Comparison of ENCODE assay signal across 9 mouse cellular contexts in the genomic region with DNA sequence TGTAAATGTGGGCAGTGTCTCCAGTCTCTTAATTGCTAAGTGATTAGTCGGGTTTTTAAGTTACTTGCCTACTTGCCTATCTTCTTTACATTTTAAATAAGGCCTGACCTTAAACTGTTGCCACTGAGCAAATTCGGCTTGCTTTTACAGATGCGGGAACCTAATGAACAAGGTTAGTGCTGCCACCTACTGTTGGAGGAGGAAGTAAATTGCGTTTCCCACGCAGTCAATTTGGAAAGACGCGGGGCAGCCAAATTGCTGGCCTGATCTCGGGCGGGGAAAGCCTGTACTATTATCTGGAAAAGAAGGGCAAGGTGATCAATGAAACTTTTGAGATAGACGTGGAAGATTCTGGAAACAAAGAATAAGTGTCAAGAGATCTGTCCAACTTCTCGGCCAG.
DNase-seq lines count a peak whose midpoint lies in the region; ATAC-seq and TF ChIP-seq lines count a peak whose summit lies in the region.
"Had no signal": no experiment of that assay in that cellular context is flagged by ENCODE, and none has a peak within 500 bp of the region (broad histone marks: within the 10 kb centered on the region; RNA-seq: fewer than 3 reads in every experiment).

No protein-coding gene starts in this region.

- no peak for ATAC-seq in forebrain, embryonic 15.5 days (replicated peaks)
- no peak for ATAC-seq in liver, postnatal 0 days

- WGBS in forebrain, embryonic 10.5 days = 15% methylated on average over 11 of the region's 11 CpGs
- 8% methylated on average over 11 of the region's 11 CpGs for WGBS in forebrain, embryonic 15.5 days
- WGBS in liver, postnatal 0 days (ENCODE audit: insufficient replicate concordance) = 8% methylated on average over 11 of the region's 11 CpGs

- DNase-seq in forebrain, embryonic 10.5 days (ENCODE audit: extremely low spot score, low spot score) = peak; percentile 51
- DNase-seq in 416B (ENCODE audit: low read depth) = peak; percentile 81
- peak; percentile 68 for DNase-seq in adrenal gland, postnatal 14 days
- peak; percentile 76 for DNase-seq in forelimb bud, embryonic 11.5 days (ENCODE audit: low read depth, low spot score)
- peak; percentile 17 to 45 for DNase-seq in kidney, adult 8-10 months
- peak; percentile 41 for DNase-seq in liver, postnatal 0 days
- peak; percentile 46 for DNase-seq in right cerebral cortex, postnatal 4 days
- DNase-seq: liver, embryonic 13.5 days had no signal

- no peak overlapping the region for H3K27ac ChIP-seq in forebrain, embryonic 10.5 days
- H3K27ac ChIP-seq in forebrain, embryonic 15.5 days (replicated peaks) = no peak overlapping the region
- no peak overlapping the region for H3K27ac ChIP-seq in liver, postnatal 0 days (ENCODE audit: low read depth)
- H3K27ac ChIP-seq: liver, embryonic 13.5 days had no signal

- peaks cover 6% of the 10 kb centered on the region; the same call in 1 of the 2 replicates for H3K9me3 ChIP-seq in forebrain, embryonic 10.5 days
- no peaks in the 10 kb centered on the region for H3K9me3 ChIP-seq in forebrain, embryonic 15.5 days
- peaks cover 2% of the 10 kb centered on the region; the same call in 1 of the 2 replicates for H3K9me3 ChIP-seq in liver, postnatal 0 days (ENCODE audit: low read length)
- H3K9me3 ChIP-seq: liver, embryonic 13.5 days had no signal

- H3K27me3 ChIP-seq in forebrain, embryonic 10.5 days (ENCODE audit: poor library complexity, severe bottlenecking) = no peaks in the 10 kb centered on the region
- no peaks in the 10 kb centered on the region for H3K27me3 ChIP-seq in forebrain, embryonic 15.5 days
- no peaks in the 10 kb centered on the region for H3K27me3 ChIP-seq in liver, postnatal 0 days (ENCODE audit: insufficient read depth, low read length)
- H3K27me3 ChIP-seq: liver, embryonic 13.5 days had no signal

- peak; percentile 80 for TF ChIP-seq CTCF in liver, postnatal 0 days (IDR thresholded peaks at IDR 0.05; ENCODE audit: low read depth)

- no peak overlapping the region for H3K9ac ChIP-seq in forebrain, embryonic 15.5 days (replicated peaks)
- no peak overlapping the region for H3K9ac ChIP-seq in liver, postnatal 0 days (replicated peaks)
- H3K9ac ChIP-seq: liver, embryonic 13.5 days had no signal

- no peak for TF ChIP-seq EP300 in liver, postnatal 0 days (IDR thresholded peaks at IDR 0.05; ENCODE audit: low read depth)

- no peak overlapping the region for H3K4me2 ChIP-seq in forebrain, embryonic 15.5 days (replicated peaks)
- H3K4me2 ChIP-seq in liver, postnatal 0 days (ENCODE audit: low read depth, low read length) = no peak overlapping the region
- H3K4me2 ChIP-seq: liver, embryonic 13.5 days had no signal

- H3K4me3 ChIP-seq in forebrain, embryonic 10.5 days = no peak overlapping the region
- H3K4me3 ChIP-seq in forebrain, embryonic 15.5 days = no peak overlapping the region
- H3K4me3 ChIP-seq in liver, postnatal 0 days (ENCODE audit: low read depth, low read length) = no peak overlapping the region
- H3K4me3 ChIP-seq: liver, embryonic 13.5 days had no signal

- H3K36me3 ChIP-seq in forebrain, embryonic 10.5 days (replicated peaks) = no peaks in the 10 kb centered on the region
- H3K36me3 ChIP-seq in forebrain, embryonic 15.5 days = no peaks in the 10 kb centered on the region
- H3K36me3 ChIP-seq in liver, postnatal 0 days (replicated peaks; ENCODE audit: insufficient read depth, low read length) = no peaks in the 10 kb centered on the region
- H3K36me3 ChIP-seq: liver, embryonic 13.5 days had no signal

- no peaks in the 10 kb centered on the region for H3K4me1 ChIP-seq in forebrain, embryonic 10.5 days
- no peaks in the 10 kb centered on the region for H3K4me1 ChIP-seq in forebrain, embryonic 15.5 days
- no peaks in the 10 kb centered on the region for H3K4me1 ChIP-seq in liver, postnatal 0 days (ENCODE audit: insufficient read depth)
- H3K4me1 ChIP-seq: liver, embryonic 13.5 days had no signal

Comparison
In these comparisons a context has a peak if more than half of its experiments do, and no peak if none do; other contexts are left out.
1. DNase-seq: peak in every context shown above with its lines; median percentile 81 in 416B; 76 in forelimb bud, embryonic 11.5 days; 68 in adrenal gland, postnatal 14 days; 51 in forebrain, embryonic 10.5 days; 46 in right cerebral cortex, postnatal 4 days; 41 in liver, postnatal 0 days; 31 in kidney, adult 8-10 months.